Mouse (Mus musculus) midbrain, embryonic 12.5 days (tissue): ENCODE results near the gene Pak4. TPM values are rescaled to one million over a fixed set of nuclear protein-coding genes. Genes with fewer than 3 reads are reported as not detected.
A peak's percentile ranks its signal among the peaks of the same experiment; 100 is the strongest.
"Not testable (repeated sequence)": the region's sequence is repeated elsewhere in the genome, so short reads cannot be mapped to it uniquely, and the experiment has no call there.

Experiments used
- ATAC-seq: fragments of 200-750 bp; cut with Nextera tagmentation; 2 replicates; pipeline ENCODE4 v1.8.0; 2017; ENCODE audit warnings: low read depth, moderate TSS enrichment, moderate library complexity; ENCODE audit not compliant: low FRiP score
- H3K27ac ChIP-seq: fragments of 300-500 bp; sonication (generic); replicated peaks from 2 replicates; pipeline ENCODE4 v1.5.1; 2016; ENCODE audit warnings: mild to moderate bottlenecking
- H3K27me3 ChIP-seq: fragments of 300-500 bp; sonication (generic); 2 replicates; pipeline ENCODE4 v1.6.1; 2016; ENCODE audit warnings: mild to moderate bottlenecking
- H3K36me3 ChIP-seq: fragments of 300-500 bp; sonication (generic); 2 replicates; pipeline ENCODE4 v1.6.1; 2016
- H3K4me1 ChIP-seq: fragments of 300-500 bp; sonication (generic); 2 replicates; pipeline ENCODE4 v1.6.1; 2016
- H3K4me2 ChIP-seq: fragments of 300-500 bp; sonication (generic); replicated peaks from 2 replicates; pipeline ENCODE4 v1.6.1; 2016; ENCODE audit warnings: mild to moderate bottlenecking, moderate library complexity
- H3K4me3 ChIP-seq: fragments of 300-500 bp; sonication (generic); 2 replicates; pipeline ENCODE4 v1.5.1; 2016; ENCODE audit warnings: mild to moderate bottlenecking
- H3K9ac ChIP-seq: fragments of 300-500 bp; sonication (generic); replicated peaks from 2 replicates; pipeline ENCODE4 v1.6.1; 2016; ENCODE audit warnings: mild to moderate bottlenecking, moderate library complexity
- H3K9me3 ChIP-seq: fragments of 300-500 bp; sonication (generic); 2 replicates; pipeline ENCODE4 v1.6.1; 2016; ENCODE audit warnings: mild to moderate bottlenecking
- WGBS: fragments of 180-500 bp; shearing (Covaris S2); methylation state at CpG from one replicate; pipeline ENCODE4 v1.1.7; 2016; 5-methylcytosine and 5-hydroxymethylcytosine counted together
- polyA plus RNA-seq: library from polyadenylated mRNA; unstranded; fragments of >200 nt; fragmentation: Nextera tagmentation; extraction: Ambion mirVana; gene quantifications from 2 replicates; pipeline ENCODE4 v1.2.1, GENCODE M21; 2016

Gene Pak4
- polyA plus RNA-seq = 40.4 and 43.5 TPM in 2 replicates

GRCm38 (mm10) chr7:28597642-28598446, at the start of gene Pak4, which contains the start of gene Samd4b:
Gene Pak4 (minus strand): TSS chr7:28598185.
Gene Samd4b (minus strand): TSS chr7:28598144.
- H3K27ac ChIP-seq = peak within 1 kb of the TSS; percentile 87
- H3K9ac ChIP-seq = peak within 1 kb of the TSS; percentile 81
- no peaks in the 10 kb centered on the region for H3K9me3 ChIP-seq
- no peaks in the 10 kb centered on the region for H3K27me3 ChIP-seq
- under 1% methylated on average over 66 of the region's 66 CpGs for WGBS
- peak; percentile 95 for ATAC-seq
- peak within 1 kb of the TSS; percentile 79 for H3K4me3 ChIP-seq
- no peaks in the 10 kb centered on the region for H3K36me3 ChIP-seq
- H3K4me2 ChIP-seq = peak within 1 kb of the TSS; percentile 84
- peaks cover 35% of the 10 kb centered on the region for H3K4me1 ChIP-seq

GRCm38 (mm10) chr7:28647016-28647415, 49.0 kb upstream of the Pak4 start:
- Histone ChIP-seq H3K36me3 (no peaks in the 10 kb centered on the region), H3K9me3 (no peaks in the 10 kb centered on the region), H3K9ac (no peak overlapping the region), H3K4me3 (no peak overlapping the region), H3K27ac (no peak overlapping the region), H3K27me3 (no peaks in the 10 kb centered on the region), H3K4me2 (no peak overlapping the region), H3K4me1 (no peaks in the 10 kb centered on the region)
- no peak for ATAC-seq
- WGBS = 46% methylated on average over 7 of the region's 7 CpGs

GRCm38 (mm10) chr7:28645947-28646475, 48.0 kb upstream of the Pak4 start:
- WGBS = 88% methylated on average over 2 of the region's 2 CpGs
- H3K4me1 ChIP-seq = no peaks in the 10 kb centered on the region
- no peak overlapping the region for H3K9ac ChIP-seq
- no peaks in the 10 kb centered on the region for H3K9me3 ChIP-seq
- H3K27me3 ChIP-seq = no peaks in the 10 kb centered on the region
- no peak overlapping the region for H3K4me3 ChIP-seq
- H3K27ac ChIP-seq = no peak overlapping the region
- H3K36me3 ChIP-seq = no peaks in the 10 kb centered on the region
- H3K4me2 ChIP-seq = no peak overlapping the region
- ATAC-seq = no peak

- ATAC-seq = no peak
- no peak overlapping the region for H3K4me2 ChIP-seq
- no peak overlapping the region for H3K4me3 ChIP-seq
- H3K9me3 ChIP-seq = no peaks in the 10 kb centered on the region
- H3K27ac ChIP-seq = no peak overlapping the region
- no peaks in the 10 kb centered on the region for H3K36me3 ChIP-seq
- WGBS = 35% methylated on average over 6 of the region's 6 CpGs
- H3K27me3 ChIP-seq = no peaks in the 10 kb centered on the region
- H3K4me1 ChIP-seq = no peaks in the 10 kb centered on the region
- no peak overlapping the region for H3K9ac ChIP-seq
These were observed 47.4 kb upstream of the Pak4 start for GRCm38 (mm10) chr7:28645366-28645765.

- 85% methylated on average over 8 of the region's 8 CpGs for WGBS
- H3K36me3 ChIP-seq = no peaks in the 10 kb centered on the region
- ATAC-seq = no peak
- no peaks in the 10 kb centered on the region for H3K9me3 ChIP-seq
- H3K4me2 ChIP-seq = no peak overlapping the region
- H3K27me3 ChIP-seq = no peaks in the 10 kb centered on the region
- no peak overlapping the region for H3K9ac ChIP-seq
- H3K4me1 ChIP-seq = no peaks in the 10 kb centered on the region
- no peak overlapping the region for H3K27ac ChIP-seq
- no peak overlapping the region for H3K4me3 ChIP-seq
These were observed 43.6 kb upstream of the Pak4 start for GRCm38 (mm10) chr7:28641546-28641945.

GRCm38 (mm10) chr7:28637511-28637910, 39.5 kb upstream of the Pak4 start:
- Histone ChIP-seq H3K36me3 (no peaks in the 10 kb centered on the region), H3K4me2 (no peak overlapping the region), H3K9ac (no peak overlapping the region), H3K4me1 (no peaks in the 10 kb centered on the region), H3K9me3 (no peaks in the 10 kb centered on the region), H3K27me3 (no peaks in the 10 kb centered on the region), H3K27ac (no peak overlapping the region), H3K4me3 (no peak overlapping the region)
- ATAC-seq = no peak
- 29% methylated on average over 8 of the region's 8 CpGs for WGBS

GRCm38 (mm10) chr7:28634128-28634527, 36.1 kb upstream of the Pak4 start:
- 0 out of 2 replicates have a peak, but pooled peaks cover 12% of the 10 kb centered on the region for H3K4me1 ChIP-seq
- no peaks in the 10 kb centered on the region for H3K9me3 ChIP-seq
- no peak overlapping the region for H3K4me3 ChIP-seq
- peaks cover 26% of the 10 kb centered on the region for H3K27me3 ChIP-seq
- 79% methylated on average over 4 of the region's 4 CpGs for WGBS
- H3K36me3 ChIP-seq = no peaks in the 10 kb centered on the region
- no peak overlapping the region for H3K4me2 ChIP-seq
- H3K27ac ChIP-seq = no peak overlapping the region
- H3K9ac ChIP-seq = no peak overlapping the region
- no peak for ATAC-seq

GRCm38 (mm10) chr7:28631073-28631472, 33.1 kb upstream of the Pak4 start, which contains the start of gene Acp7:
Gene Acp7 (minus strand): TSS chr7:28631332.
- no peak within 1 kb of the TSS for H3K27ac ChIP-seq
- peak within 1 kb of the TSS; percentile 25 for H3K4me3 ChIP-seq
- H3K4me1 ChIP-seq = 0 out of 2 replicates have a peak, but pooled peaks cover 12% of the 10 kb centered on the region
- H3K9ac ChIP-seq = no peak within 1 kb of the TSS
- H3K27me3 ChIP-seq = peaks cover 39% of the 10 kb centered on the region
- H3K9me3 ChIP-seq = no peaks in the 10 kb centered on the region
- ATAC-seq = no peak
- peak within 1 kb of the TSS; percentile 43 for H3K4me2 ChIP-seq
- no peaks in the 10 kb centered on the region for H3K36me3 ChIP-seq
- WGBS = 28% methylated on average over 10 of the region's 10 CpGs

- Histone ChIP-seq H3K36me3 (no peaks in the 10 kb centered on the region), H3K4me1 (0 out of 2 replicates have a peak, but pooled peaks cover 5% of the 10 kb centered on the region), H3K27me3 (peaks cover 20% of the 10 kb centered on the region), H3K27ac (no peak overlapping the region), H3K9ac (no peak overlapping the region), H3K4me2 (no peak overlapping the region), H3K9me3 (no peaks in the 10 kb centered on the region), H3K4me3 (no peak overlapping the region)
- ATAC-seq = no peak
- 85% methylated on average over 5 of the region's 5 CpGs for WGBS
These were observed 26.8 kb upstream of the Pak4 start for GRCm38 (mm10) chr7:28624791-28625190.

- no peak overlapping the region for H3K27ac ChIP-seq
- H3K27me3 ChIP-seq = no peaks in the 10 kb centered on the region
- H3K4me2 ChIP-seq = no peak overlapping the region
- H3K4me1 ChIP-seq = no peaks in the 10 kb centered on the region
- H3K9me3 ChIP-seq = no peaks in the 10 kb centered on the region
- no peak for ATAC-seq
- WGBS = 76% methylated on average over 9 of the region's 9 CpGs
- no peak overlapping the region for H3K9ac ChIP-seq
- no peak overlapping the region for H3K4me3 ChIP-seq
- H3K36me3 ChIP-seq = no peaks in the 10 kb centered on the region
These were observed 21.2 kb upstream of the Pak4 start for GRCm38 (mm10) chr7:28619098-28619715.

GRCm38 (mm10) chr7:28605951-28606350, 8.0 kb upstream of the Pak4 start:
- no peak overlapping the region for H3K4me3 ChIP-seq
- ATAC-seq = no peak
- no peaks in the 10 kb centered on the region for H3K36me3 ChIP-seq
- 92% methylated on average over 8 of the region's 8 CpGs for WGBS
- H3K4me1 ChIP-seq = no peaks in the 10 kb centered on the region
- H3K27ac ChIP-seq = no peak overlapping the region
- H3K9ac ChIP-seq = no peak overlapping the region
- no peak overlapping the region for H3K4me2 ChIP-seq
- H3K9me3 ChIP-seq = no peaks in the 10 kb centered on the region
- H3K27me3 ChIP-seq = no peaks in the 10 kb centered on the region

GRCm38 (mm10) chr7:28603788-28604187, 5.8 kb upstream of the Pak4 start:
- H3K27me3 ChIP-seq, H3K9me3 ChIP-seq, H3K4me1 ChIP-seq, H3K36me3 ChIP-seq, H3K4me3 ChIP-seq, H3K9ac ChIP-seq, H3K27ac ChIP-seq, ATAC-seq, H3K4me2 ChIP-seq: not testable (repeated sequence)
- 76% methylated on average over 2 of the region's 2 CpGs for WGBS
